Mouse (Mus musculus): Measurements from ENCODE around the gene Terb1.

Gene Terb1

GRCm38 (mm10) chr8:104448796-104449195 is 60.9 kb downstream of the Terb1 start:
- DNase-seq = no peak

- no peak for DNase-seq
Observed at GRCm38 (mm10) chr8:104446016-104446415, 63.7 kb downstream of the Terb1 start.

- no peak for DNase-seq
Observed at GRCm38 (mm10) chr8:104445248-104445647, 64.5 kb downstream of the Terb1 start.

- no peak for DNase-seq
Observed at GRCm38 (mm10) chr8:104443125-104443679, 66.5 kb downstream of the Terb1 start.

GRCm38 (mm10) chr8:104442299-104443124 is 67.2 kb downstream of the Terb1 start, which contains the start of gene Dync1li2:
Gene Dync1li2, minus strand, starts transcription at chr8:104443047.
- peak; percentile 91 to 97 for DNase-seq

- DNase-seq = no peak
Observed at GRCm38 (mm10) chr8:104441613-104442012, 68.1 kb downstream of the Terb1 start.

- no peak for DNase-seq
Observed at GRCm38 (mm10) chr8:104439461-104439860, 70.2 kb downstream of the Terb1 start.

GRCm38 (mm10) chr8:104437494-104438135 is 72.1 kb downstream of the Terb1 start:
- no peak for DNase-seq

GRCm38 (mm10) chr8:104436591-104436990 is 73.1 kb downstream of the Terb1 start:
- no peak for DNase-seq

- DNase-seq = peak; percentile 98 to 100
Observed at GRCm38 (mm10) chr8:104436038-104436437, 73.7 kb downstream of the Terb1 start.

GRCm38 (mm10) chr8:104434826-104435354 is 74.8 kb downstream of the Terb1 start:
- DNase-seq = no peak

- DNase-seq = peak; percentile 38 to 59
Observed at GRCm38 (mm10) chr8:104434275-104434674, 75.4 kb downstream of the Terb1 start.

GRCm38 (mm10) chr8:104433191-104433842 is 76.4 kb downstream of the Terb1 start:
- DNase-seq = no peak

- no peak for DNase-seq
Observed at GRCm38 (mm10) chr8:104432656-104433055, 77.1 kb downstream of the Terb1 start.

- DNase-seq = no peak
Observed at GRCm38 (mm10) chr8:104430230-104430629, 79.5 kb downstream of the Terb1 start.

- DNase-seq = no peak
Observed at GRCm38 (mm10) chr8:104427703-104428102, 82.0 kb downstream of the Terb1 start.

- no peak for DNase-seq
Observed at GRCm38 (mm10) chr8:104422313-104422712, 87.4 kb downstream of the Terb1 start.

GRCm38 (mm10) chr8:104416022-104416421 is 93.7 kb downstream of the Terb1 start:
- no peak for DNase-seq

GRCm38 (mm10) chr8:104414204-104414603 is 95.5 kb downstream of the Terb1 start:
- DNase-seq = no peak

GRCm38 (mm10) chr8:104413770-104414169 is 95.9 kb downstream of the Terb1 start:
- DNase-seq = no peak

GRCm38 (mm10) chr8:104412805-104413532 is 96.7 kb downstream of the Terb1 start:
- no peak for DNase-seq

- DNase-seq = no peak
Observed at GRCm38 (mm10) chr8:104411972-104412371, 97.7 kb downstream of the Terb1 start.
